22 mouse cellular contexts compared by ENCODE assay signal in the genomic region with DNA sequence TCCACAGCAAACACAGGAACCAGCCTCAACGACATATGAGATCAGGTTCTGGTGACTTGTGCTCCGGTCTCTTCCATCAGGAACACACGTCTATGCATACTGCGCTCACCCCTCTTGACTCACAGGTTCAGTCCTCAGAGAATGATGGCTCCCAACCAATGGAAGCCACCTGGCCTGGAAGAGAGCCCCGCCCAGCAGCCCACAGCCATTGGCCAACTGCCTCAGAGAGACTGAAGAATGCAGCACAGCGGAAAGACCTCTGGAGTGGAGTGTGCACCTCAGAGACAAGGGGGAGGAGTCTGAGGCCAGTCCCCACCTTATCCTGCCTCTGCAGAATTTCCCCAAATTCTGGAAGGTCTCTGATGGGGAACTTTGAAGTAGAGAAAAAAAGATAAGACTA. TPM values are rescaled to one million over a fixed set of nuclear protein-coding genes. Genes with fewer than 3 reads are reported as not detected.
DNase-seq lines count a peak whose midpoint lies in the region; ATAC-seq and TF ChIP-seq lines count a peak whose summit lies in the region.
"Had no signal": no experiment of that assay in that cellular context is flagged by ENCODE, and none has a peak within 500 bp of the region (broad histone marks: within the 10 kb centered on the region; RNA-seq: fewer than 3 reads in every experiment).

No protein-coding gene starts in this region.

- H3K36me3 ChIP-seq in embryonic facial prominence, embryonic 13.5 days: no peaks in the 10 kb centered on the region
- H3K36me3 ChIP-seq in embryonic facial prominence, embryonic 10.5 days (replicated peaks): no peaks in the 10 kb centered on the region
- H3K36me3 ChIP-seq in midbrain, embryonic 13.5 days: no peaks in the 10 kb centered on the region
- H3K36me3 ChIP-seq in midbrain, embryonic 14.5 days (ENCODE audit: control insufficient read depth, insufficient read depth, low read length): no peaks in the 10 kb centered on the region
- H3K36me3 ChIP-seq in forebrain, embryonic 14.5 days (ENCODE audit: control insufficient read depth, insufficient read depth, low read length): no peaks in the 10 kb centered on the region
- no peaks in the 10 kb centered on the region for H3K36me3 ChIP-seq in forebrain, embryonic 16.5 days (ENCODE audit: control insufficient read depth, insufficient read depth)
- H3K36me3 ChIP-seq: heart, embryonic 13.5 days; hindbrain, embryonic 12.5 days had no signal

- no peak overlapping the region for H3K9ac ChIP-seq in embryonic facial prominence, embryonic 13.5 days
- no peak overlapping the region for H3K9ac ChIP-seq in midbrain, embryonic 13.5 days (replicated peaks)
- no peak overlapping the region for H3K9ac ChIP-seq in midbrain, embryonic 14.5 days (replicated peaks; ENCODE audit: low read length)
- no peak overlapping the region for H3K9ac ChIP-seq in forebrain, embryonic 14.5 days (ENCODE audit: low read length)
- H3K9ac ChIP-seq in forebrain, embryonic 16.5 days (replicated peaks; ENCODE audit: low read depth, low read length): no peak overlapping the region
- H3K9ac ChIP-seq: forebrain, postnatal 0 days; heart, embryonic 13.5 days; hindbrain, embryonic 12.5 days had no signal

- TF ChIP-seq CTCF in lung, adult 2 months (IDR thresholded peaks at IDR 0.05; ENCODE audit: insufficient read depth, low read length): no peak

- H3K9me3 ChIP-seq in embryonic facial prominence, embryonic 13.5 days: no peaks in the 10 kb centered on the region
- no peaks in the 10 kb centered on the region for H3K9me3 ChIP-seq in embryonic facial prominence, embryonic 10.5 days
- H3K9me3 ChIP-seq in midbrain, embryonic 13.5 days: no peaks in the 10 kb centered on the region
- no peaks in the 10 kb centered on the region for H3K9me3 ChIP-seq in midbrain, embryonic 14.5 days (ENCODE audit: control insufficient read depth, low read length)
- H3K9me3 ChIP-seq in forebrain, embryonic 14.5 days (replicated peaks; ENCODE audit: control insufficient read depth, low read length): no peaks in the 10 kb centered on the region
- H3K9me3 ChIP-seq in forebrain, embryonic 16.5 days (ENCODE audit: control insufficient read depth, low read length): no peaks in the 10 kb centered on the region
- H3K9me3 ChIP-seq: heart, embryonic 13.5 days; hindbrain, embryonic 12.5 days had no signal

- ATAC-seq in embryonic facial prominence, embryonic 13.5 days (ENCODE audit: insufficient number of reproducible peaks, insufficient read depth, low FRiP score, low TSS enrichment, low read depth): 0 out of 2 replicates have a peak, but pooled peaks have one; percentile 33
- peak; percentile 14; the same call in 1 of the 2 replicates for ATAC-seq in midbrain, embryonic 13.5 days
- no peak for ATAC-seq in midbrain, embryonic 14.5 days (ENCODE audit: low FRiP score, low TSS enrichment)
- ATAC-seq in forebrain, embryonic 14.5 days: no peak
- no peak for ATAC-seq in forebrain, embryonic 16.5 days
- ATAC-seq: CD4-positive, CD25-positive, alpha-beta regulatory T cell, adult 4 months; forebrain, postnatal 0 days; Patski had no signal

- no peak overlapping the region for H3K27ac ChIP-seq in embryonic facial prominence, embryonic 13.5 days
- H3K27ac ChIP-seq in embryonic facial prominence, embryonic 10.5 days (replicated peaks): no peak overlapping the region
- H3K27ac ChIP-seq in midbrain, embryonic 13.5 days: no peak overlapping the region
- no peak overlapping the region for H3K27ac ChIP-seq in midbrain, embryonic 14.5 days (replicated peaks; ENCODE audit: low read depth, low read length)
- no peak overlapping the region for H3K27ac ChIP-seq in forebrain, embryonic 14.5 days (ENCODE audit: low read depth, low read length)
- no peak overlapping the region for H3K27ac ChIP-seq in forebrain, embryonic 16.5 days (ENCODE audit: low read length)
- H3K27ac ChIP-seq: heart, adult 2 months; heart, embryonic 13.5 days; hindbrain, embryonic 12.5 days had no signal

- H3K4me1 ChIP-seq in embryonic facial prominence, embryonic 13.5 days: peaks cover 5% of the 10 kb centered on the region
- 0 out of 2 replicates have a peak, but pooled peaks cover 9% of the 10 kb centered on the region for H3K4me1 ChIP-seq in embryonic facial prominence, embryonic 10.5 days
- peaks cover 6% of the 10 kb centered on the region; the same call in 1 of the 2 replicates for H3K4me1 ChIP-seq in lung, adult 2 months (ENCODE audit: control insufficient read depth, insufficient read depth, low read length)
- H3K4me1 ChIP-seq in midbrain, embryonic 13.5 days (replicated peaks): peaks cover 7% of the 10 kb centered on the region; the same call in 1 of the 2 replicates
- peaks cover 5% of the 10 kb centered on the region; the same call in 1 of the 2 replicates for H3K4me1 ChIP-seq in midbrain, embryonic 14.5 days (ENCODE audit: control insufficient read depth, insufficient read depth, low read length)
- H3K4me1 ChIP-seq in forebrain, embryonic 14.5 days (ENCODE audit: control insufficient read depth, insufficient read depth, low read length): peaks cover 6% of the 10 kb centered on the region; the same call in 1 of the 2 replicates
- peaks cover 5% of the 10 kb centered on the region; the same call in 1 of the 2 replicates for H3K4me1 ChIP-seq in forebrain, embryonic 16.5 days (replicated peaks; ENCODE audit: control insufficient read depth, insufficient read depth, low read length)

- no peak overlapping the region for H3K4me3 ChIP-seq in embryonic facial prominence, embryonic 13.5 days
- no peak overlapping the region for H3K4me3 ChIP-seq in embryonic facial prominence, embryonic 10.5 days
- no peak overlapping the region for H3K4me3 ChIP-seq in lung, adult 2 months (replicated peaks; ENCODE audit: extremely low read depth, low read depth, low read length)
- no peak overlapping the region for H3K4me3 ChIP-seq in midbrain, embryonic 13.5 days (replicated peaks)
- H3K4me3 ChIP-seq in midbrain, embryonic 14.5 days (replicated peaks; ENCODE audit: low read depth, low read length): no peak overlapping the region
- H3K4me3 ChIP-seq in forebrain, embryonic 14.5 days (ENCODE audit: low read depth, low read length): no peak overlapping the region
- H3K4me3 ChIP-seq in forebrain, embryonic 16.5 days (replicated peaks; ENCODE audit: low read length): no peak overlapping the region
- H3K4me3 ChIP-seq: heart, adult 2 months; heart, embryonic 13.5 days; hindbrain, embryonic 12.5 days had no signal

- H3K27me3 ChIP-seq in embryonic facial prominence, embryonic 13.5 days: no peaks in the 10 kb centered on the region
- 0 out of 2 replicates have a peak, but pooled peaks cover 10% of the 10 kb centered on the region for H3K27me3 ChIP-seq in embryonic facial prominence, embryonic 10.5 days (replicated peaks; ENCODE audit: low read depth, poor library complexity, severe bottlenecking)
- H3K27me3 ChIP-seq in midbrain, embryonic 13.5 days: peaks cover 3% of the 10 kb centered on the region; the same call in 1 of the 2 replicates
- H3K27me3 ChIP-seq in midbrain, embryonic 14.5 days (ENCODE audit: control insufficient read depth, insufficient read depth, low read length): no peaks in the 10 kb centered on the region
- no peaks in the 10 kb centered on the region for H3K27me3 ChIP-seq in forebrain, embryonic 14.5 days (replicated peaks; ENCODE audit: control insufficient read depth, insufficient read depth, low read length)
- no peaks in the 10 kb centered on the region for H3K27me3 ChIP-seq in forebrain, embryonic 16.5 days (replicated peaks; ENCODE audit: control insufficient read depth, insufficient read depth, low read length)
- H3K27me3 ChIP-seq: Patski had no signal

- 82% methylated on average over 6 of the region's 6 CpGs for WGBS in embryonic facial prominence, embryonic 13.5 days
- 88% methylated on average over 6 of the region's 6 CpGs for WGBS in embryonic facial prominence, embryonic 10.5 days
- WGBS in lung, adult 2 months: 69% methylated on average over 6 of the region's 6 CpGs
- 85% methylated on average over 6 of the region's 6 CpGs for WGBS in midbrain, embryonic 13.5 days
- 88% methylated on average over 6 of the region's 6 CpGs for WGBS in midbrain, embryonic 14.5 days
- 94% methylated on average over 6 of the region's 6 CpGs for whole genome bisulfite sequencing in forebrain, embryonic 14.5 days
- WGBS in forebrain, embryonic 16.5 days: 86% methylated on average over 6 of the region's 6 CpGs

- TF ChIP-seq POLR2A in lung, adult 2 months (IDR thresholded peaks at IDR 0.05; ENCODE audit: borderline replicate concordance, extremely low read depth, low read depth, low read length): no peak

- H3K4me2 ChIP-seq in embryonic facial prominence, embryonic 13.5 days: no peak overlapping the region
- no peak overlapping the region for H3K4me2 ChIP-seq in midbrain, embryonic 13.5 days (replicated peaks)
- H3K4me2 ChIP-seq in midbrain, embryonic 14.5 days (ENCODE audit: low read length): no peak overlapping the region
- no peak overlapping the region for H3K4me2 ChIP-seq in forebrain, embryonic 14.5 days (ENCODE audit: low read length)
- H3K4me2 ChIP-seq in forebrain, embryonic 16.5 days (ENCODE audit: low read length): no peak overlapping the region
- H3K4me2 ChIP-seq: hindbrain, embryonic 12.5 days had no signal

- no peak for DNase-seq in embryonic facial prominence, embryonic 10.5 days (ENCODE audit: low spot score)
- DNase-seq in lung, adult 18-20 months: peak; percentile 39 to 62
- no peak for DNase-seq in lung, adult 2 months
- no peak for DNase-seq in midbrain, embryonic 14.5 days
- DNase-seq in forebrain, embryonic 14.5 days (ENCODE audit: low spot score): no peak
- DNase-seq: adrenal gland, adult 8-10 months; adrenal gland, postnatal 36 days; B cell, adult 2 months; cerebellum, adult 2 months; cerebellum, postnatal 10 days; forebrain, postnatal 0 days; gastrocnemius, postnatal 14 days; heart, adult 2 months; heart, postnatal 36 days had no signal

RNA-seq across cellular contexts. Expression of a gene that starts 36.0 kb away (rescaled TPM):
- polyA plus RNA-seq in embryonic facial prominence, embryonic 13.5 days (2015; fragmentation: Nextera tagmentation; extraction: Ambion mirVana): 0.80 and 1.00 TPM in 2 replicates
- polyA plus RNA-seq in embryonic facial prominence, embryonic 10.5 days (2016; fragmentation: Nextera tagmentation; extraction: Ambion mirVana): 0.07 TPM in 1 of 2 replicates, not detected in the other
- polyA plus RNA-seq in lung, adult 2 months (2012; rRNA removed): 6.8 and 9.2 TPM in 2 replicates
- polyA plus RNA-seq in midbrain, embryonic 13.5 days (2015; fragmentation: Nextera tagmentation; extraction: Ambion mirVana): 2.1 and 2.9 TPM in 2 replicates
- polyA plus RNA-seq in midbrain, embryonic 14.5 days (2014; fragmentation: Nextera tagmentation; extraction: Ambion mirVana): 7.2 and 11.4 TPM in 2 replicates
- 2.7 and 2.9 TPM in 2 replicates for polyA plus RNA-seq in forebrain, embryonic 14.5 days (2014; fragmentation: Nextera tagmentation; extraction: Ambion mirVana)
- 2.5 and 4.1 TPM in 2 replicates for polyA plus RNA-seq in forebrain, embryonic 16.5 days (2015; fragmentation: Nextera tagmentation; extraction: Ambion mirVana)
- polyA plus RNA-seq: CD4-positive, CD25-positive, alpha-beta regulatory T cell, adult 4 months; forebrain, embryonic 11.5 days; Patski had no signal

RNA-seq across cellular contexts. Expression of a gene that starts 45.5 kb away (rescaled TPM):
- 30.7 and 32.6 TPM in 2 replicates for polyA plus RNA-seq in embryonic facial prominence, embryonic 13.5 days (2015; fragmentation: Nextera tagmentation; extraction: Ambion mirVana)
- 2.1 and 3.2 TPM in 2 replicates for polyA plus RNA-seq in embryonic facial prominence, embryonic 10.5 days (2016; fragmentation: Nextera tagmentation; extraction: Ambion mirVana)
- 763 and 1,000 TPM in 2 replicates for polyA plus RNA-seq in lung, adult 2 months (2012; rRNA removed)
- 2.9 and 3.1 TPM in 2 replicates for polyA plus RNA-seq in midbrain, embryonic 13.5 days (2015; fragmentation: Nextera tagmentation; extraction: Ambion mirVana)
- 7.1 and 7.4 TPM in 2 replicates for polyA plus RNA-seq in midbrain, embryonic 14.5 days (2014; fragmentation: Nextera tagmentation; extraction: Ambion mirVana)
- polyA plus RNA-seq in forebrain, embryonic 14.5 days (2014; fragmentation: Nextera tagmentation; extraction: Ambion mirVana): 3.4 and 5.1 TPM in 2 replicates
- polyA plus RNA-seq in forebrain, embryonic 16.5 days (2015; fragmentation: Nextera tagmentation; extraction: Ambion mirVana): 8.3 and 10.7 TPM in 2 replicates
- polyA plus RNA-seq: CD4-positive, CD25-positive, alpha-beta regulatory T cell, adult 4 months had no signal

RNA-seq across cellular contexts. Expression of a gene that starts 52.5 kb away (rescaled TPM):
- 63.6 and 66.4 TPM in 2 replicates for polyA plus RNA-seq in embryonic facial prominence, embryonic 13.5 days (2015; fragmentation: Nextera tagmentation; extraction: Ambion mirVana)
- polyA plus RNA-seq in embryonic facial prominence, embryonic 10.5 days (2016; fragmentation: Nextera tagmentation; extraction: Ambion mirVana): 88.3 and 89.9 TPM in 2 replicates
- 25.9 and 31.0 TPM in 2 replicates for polyA plus RNA-seq in lung, adult 2 months (2012; rRNA removed)
- 52.2 and 53.3 TPM in 2 replicates for polyA plus RNA-seq in midbrain, embryonic 13.5 days (2015; fragmentation: Nextera tagmentation; extraction: Ambion mirVana)
- 47.3 and 49.0 TPM in 2 replicates for polyA plus RNA-seq in midbrain, embryonic 14.5 days (2014; fragmentation: Nextera tagmentation; extraction: Ambion mirVana)
- 40.7 and 49.4 TPM in 2 replicates for polyA plus RNA-seq in forebrain, embryonic 14.5 days (2014; fragmentation: Nextera tagmentation; extraction: Ambion mirVana)
- 47.7 and 48.9 TPM in 2 replicates for polyA plus RNA-seq in forebrain, embryonic 16.5 days (2015; fragmentation: Nextera tagmentation; extraction: Ambion mirVana)

Comparison
In these comparisons a context has a peak if more than half of its experiments do, and no peak if none do; other contexts are left out.
1. ATAC-seq: peak in embryonic facial prominence, embryonic 13.5 days (single experiment) and midbrain, embryonic 13.5 days (single experiment); none in midbrain, embryonic 14.5 days (single experiment), forebrain, embryonic 14.5 days (single experiment) and forebrain, embryonic 16.5 days (single experiment).
2. DNase-seq: peak in lung, adult 18-20 months (2 of 2); none in embryonic facial prominence, embryonic 10.5 days (single experiment), lung, adult 2 months (single experiment), midbrain, embryonic 14.5 days (single experiment) and forebrain, embryonic 14.5 days (single experiment).
3. RNA of a gene that starts 45.5 kb away (polyA plus RNA-seq): 763 to 1,000 TPM in lung, adult 2 months; 30.7 to 32.6 TPM in embryonic facial prominence, embryonic 13.5 days, 8.3 to 10.7 TPM in forebrain, embryonic 16.5 days, 7.1 to 7.4 TPM in midbrain, embryonic 14.5 days, 3.4 to 5.1 TPM in forebrain, embryonic 14.5 days, 2.1 to 3.2 TPM in embryonic facial prominence, embryonic 10.5 days and 2.9 to 3.1 TPM in midbrain, embryonic 13.5 days; every median in the first group is over 10 times any median in the second.